Mouse (Mus musculus): Measurements from ENCODE around the gene Gm20517.

Gm20517 gene

DNA sequence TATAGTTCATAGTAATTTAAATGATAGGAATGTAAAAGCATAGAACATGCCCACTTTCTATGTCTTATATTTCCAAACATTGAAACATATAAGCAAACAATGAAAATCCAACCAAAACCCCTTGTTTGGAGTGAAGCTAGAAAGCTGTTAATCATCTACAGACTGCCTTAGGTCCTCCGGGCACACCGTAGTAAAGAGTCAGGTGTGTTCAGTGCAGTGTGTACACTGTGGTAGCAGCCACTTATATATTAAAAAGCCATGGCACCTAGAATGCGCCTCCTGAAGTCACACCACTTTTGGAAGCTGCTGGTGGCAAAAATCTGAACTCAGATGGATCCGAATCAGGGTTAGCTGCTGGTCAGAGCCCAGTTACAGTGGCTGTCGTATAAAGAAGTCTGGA is 66.8 kb downstream of the Gm20517 start:
- no peak for DNase-seq (ENCODE audit: low read depth)

DNA sequence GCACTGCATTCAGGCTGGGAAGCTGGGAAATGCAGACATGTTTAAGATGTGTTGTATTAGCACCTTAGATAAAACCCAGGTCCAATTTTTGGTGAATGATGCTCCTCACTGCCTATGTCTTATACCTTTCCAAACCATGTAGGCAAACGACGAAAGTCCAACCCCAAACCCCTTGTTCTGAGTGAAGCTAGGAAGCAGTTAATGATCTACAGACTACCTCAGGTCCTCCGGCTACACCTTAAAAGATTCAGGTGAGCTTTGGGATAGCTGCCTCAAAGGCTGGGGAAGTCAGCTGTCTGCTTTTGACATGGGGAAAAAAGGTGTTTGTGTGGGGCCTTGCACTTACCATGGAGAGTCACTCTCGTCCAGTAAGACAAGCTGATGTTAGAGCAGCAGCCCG is 67.3 kb downstream of the Gm20517 start:
- no peak for DNase-seq (ENCODE audit: low read depth)

DNA sequence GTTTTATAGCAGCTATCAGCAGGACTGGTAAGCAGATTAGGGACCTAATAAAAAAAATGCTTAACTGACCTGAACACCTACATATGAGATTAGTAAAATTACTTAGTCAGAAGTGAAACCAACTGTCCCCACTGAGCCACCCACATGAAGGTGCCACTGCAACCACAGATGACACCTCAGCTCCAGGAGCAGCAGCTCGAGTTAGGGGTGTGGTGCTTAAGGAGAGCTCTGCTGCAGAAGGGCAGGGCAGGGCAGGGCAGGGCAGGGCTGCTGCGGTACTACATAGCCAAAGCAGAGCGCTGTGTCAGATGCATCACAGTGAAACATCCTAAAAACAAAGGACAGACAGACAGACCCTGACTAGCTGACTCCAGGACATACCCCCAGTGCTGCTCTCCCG is 71.4 kb downstream of the Gm20517 start:
- DNase-seq (ENCODE audit: low read depth), result no peak

DNA sequence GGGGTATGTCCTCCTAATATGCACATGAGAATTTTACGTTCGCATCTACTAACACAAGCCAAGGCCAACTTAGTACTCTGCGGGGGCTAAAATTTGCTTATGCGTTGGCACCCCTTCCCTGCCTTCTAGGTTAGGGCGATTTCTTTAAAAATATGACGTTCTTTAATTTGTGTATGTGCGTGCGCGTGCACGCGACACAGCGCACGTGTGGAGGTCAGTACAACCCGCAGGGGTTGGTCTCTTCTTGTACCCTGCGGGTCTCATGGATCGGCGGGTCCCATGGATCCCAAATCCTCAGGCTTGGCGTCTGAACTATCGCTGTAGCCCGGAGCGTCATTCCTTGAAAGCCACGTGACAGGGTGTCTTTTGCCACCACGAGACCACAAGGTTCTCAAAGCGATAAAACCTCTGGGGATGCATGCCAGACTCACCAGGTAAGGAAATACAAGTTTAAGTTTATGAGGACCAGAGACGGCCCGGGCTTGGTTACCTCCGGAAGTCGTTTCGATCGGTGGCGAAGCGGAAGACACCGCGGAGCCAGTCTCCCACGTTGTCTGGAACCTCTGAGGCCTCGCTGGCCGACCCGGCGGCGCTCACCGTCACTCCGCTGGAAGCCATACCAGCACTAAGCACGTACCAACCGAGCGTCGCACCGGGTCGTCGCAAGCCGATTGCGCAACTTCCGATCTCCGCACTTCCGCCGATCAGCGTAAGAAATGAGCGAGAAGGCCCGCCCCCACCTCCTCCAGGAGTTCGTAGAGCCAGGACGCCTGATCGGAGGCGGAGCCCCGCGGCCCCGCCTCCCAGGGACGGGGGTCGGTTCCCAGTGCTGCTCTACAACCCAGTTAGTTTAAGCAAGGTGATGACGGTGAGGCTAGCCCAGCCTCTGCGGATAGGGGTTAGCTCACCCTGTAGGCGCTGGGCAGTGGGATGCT is 76.3 kb downstream of the Gm20517 start:
- peak; percentile 95 for DNase-seq (ENCODE audit: low read depth)

DNA sequence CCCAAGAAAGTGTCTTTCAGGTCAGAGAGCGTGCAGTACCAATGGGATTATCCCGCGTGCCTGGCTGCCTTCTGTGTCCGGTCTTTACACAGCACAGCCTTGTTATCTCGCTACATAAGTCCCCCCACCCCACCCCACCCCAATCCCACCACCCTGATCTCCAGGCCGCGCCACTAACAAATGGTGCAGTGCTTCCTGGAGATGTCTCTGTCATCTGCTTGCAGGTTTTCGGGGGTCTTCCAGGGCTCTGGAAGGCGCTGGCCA is 76.9 kb downstream of the Gm20517 start, which contains the start of gene Tomm6:
TSS of gene Tomm6 (minus strand) at position 43 of the 264 bp plus-strand sequence.
- no peak for DNase-seq (ENCODE audit: low read depth)

DNA sequence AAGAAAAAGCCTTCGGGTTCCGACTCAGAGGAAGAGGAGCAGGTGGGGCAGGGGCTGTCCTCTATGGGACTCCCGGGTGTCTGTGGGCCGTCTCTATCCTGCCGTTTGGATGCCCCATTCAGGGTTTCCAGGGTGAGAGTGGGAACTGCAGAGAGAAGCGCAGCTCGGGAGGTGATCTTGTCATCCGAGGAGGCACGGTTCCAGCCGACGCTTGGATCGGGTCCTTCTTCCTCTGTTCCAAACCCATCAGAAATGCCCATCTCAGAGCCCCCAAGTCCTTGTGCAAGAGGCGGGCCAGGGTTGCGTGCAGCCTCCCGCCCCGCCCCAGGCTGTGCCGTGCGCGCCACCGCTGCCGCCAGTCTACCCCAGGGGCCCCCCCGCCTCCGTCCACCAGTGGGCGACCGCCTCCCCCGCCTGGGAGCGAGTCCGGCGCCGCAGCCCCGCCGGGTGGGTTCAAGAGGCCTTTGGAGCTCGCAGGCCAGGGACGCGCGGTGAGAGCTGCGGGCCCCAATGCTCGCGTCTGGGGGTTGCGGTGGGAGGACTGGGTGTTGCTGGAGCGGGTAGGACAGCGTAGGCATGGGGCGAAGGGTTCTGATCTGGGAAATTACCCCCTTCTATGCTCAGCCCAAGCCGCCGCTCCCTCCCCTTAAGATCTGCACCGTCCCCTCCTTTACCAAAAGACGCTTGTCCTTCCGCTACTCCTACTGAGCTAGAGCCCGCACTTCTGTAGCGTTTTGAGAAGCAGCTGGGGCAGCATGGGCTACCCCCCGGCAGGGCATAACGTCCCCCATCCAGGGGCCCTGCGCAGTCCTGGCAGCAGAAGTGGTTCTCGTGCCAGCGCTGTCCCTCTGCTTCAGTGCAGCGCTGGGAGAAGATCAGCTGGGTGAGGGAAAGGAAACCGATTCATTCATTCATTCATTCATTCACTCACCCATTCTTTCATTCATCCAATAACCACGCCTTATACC is 77.5 kb downstream of the Gm20517 start, which contains the start of gene Frs3:
TSS of gene Frs3 (plus strand) at position 423 of the 968 bp plus-strand sequence.
- DNase-seq (ENCODE audit: low read depth), result no peak

DNA sequence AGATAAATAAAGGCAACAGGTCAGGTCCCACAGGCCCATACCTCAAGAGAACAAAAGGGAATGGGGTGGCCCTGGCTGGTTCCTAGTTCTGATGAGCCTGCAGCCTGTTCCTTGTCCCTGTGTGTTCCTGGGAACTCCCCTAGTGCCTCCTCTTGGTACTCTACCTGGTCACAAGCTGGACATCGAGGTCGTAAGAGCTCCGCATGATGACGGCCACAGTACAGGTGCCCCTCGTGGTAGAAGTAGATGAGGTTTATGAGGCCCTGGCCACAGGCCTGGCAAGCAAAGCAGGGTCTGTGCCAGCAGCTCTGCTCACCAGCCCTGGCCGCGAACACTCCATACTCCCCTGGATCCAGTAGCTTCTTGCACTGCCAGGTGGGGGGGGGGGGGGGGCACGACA is 78.5 kb downstream of the Gm20517 start:
- no peak for DNase-seq (ENCODE audit: low read depth)

DNA sequence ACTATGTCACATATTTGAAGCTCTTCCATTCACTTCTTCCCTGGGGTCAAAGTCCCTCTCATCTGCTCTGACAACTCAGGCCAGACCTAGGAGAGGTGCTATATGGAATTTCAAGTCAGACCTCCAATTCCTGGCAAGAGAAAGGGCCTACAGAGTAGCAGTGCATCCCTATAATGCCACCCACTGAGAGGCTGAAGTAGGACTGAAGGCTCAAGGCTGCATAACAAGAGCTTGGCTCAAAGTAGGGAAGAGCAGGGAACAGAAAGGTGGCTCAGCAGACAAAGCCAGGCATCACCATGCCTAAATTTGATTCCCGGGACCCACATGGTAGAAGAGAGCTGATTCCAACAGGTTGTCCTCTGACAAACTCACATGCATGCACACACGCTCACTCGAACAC is 80.3 kb downstream of the Gm20517 start:
- no peak for DNase-seq (ENCODE audit: low read depth)

DNA sequence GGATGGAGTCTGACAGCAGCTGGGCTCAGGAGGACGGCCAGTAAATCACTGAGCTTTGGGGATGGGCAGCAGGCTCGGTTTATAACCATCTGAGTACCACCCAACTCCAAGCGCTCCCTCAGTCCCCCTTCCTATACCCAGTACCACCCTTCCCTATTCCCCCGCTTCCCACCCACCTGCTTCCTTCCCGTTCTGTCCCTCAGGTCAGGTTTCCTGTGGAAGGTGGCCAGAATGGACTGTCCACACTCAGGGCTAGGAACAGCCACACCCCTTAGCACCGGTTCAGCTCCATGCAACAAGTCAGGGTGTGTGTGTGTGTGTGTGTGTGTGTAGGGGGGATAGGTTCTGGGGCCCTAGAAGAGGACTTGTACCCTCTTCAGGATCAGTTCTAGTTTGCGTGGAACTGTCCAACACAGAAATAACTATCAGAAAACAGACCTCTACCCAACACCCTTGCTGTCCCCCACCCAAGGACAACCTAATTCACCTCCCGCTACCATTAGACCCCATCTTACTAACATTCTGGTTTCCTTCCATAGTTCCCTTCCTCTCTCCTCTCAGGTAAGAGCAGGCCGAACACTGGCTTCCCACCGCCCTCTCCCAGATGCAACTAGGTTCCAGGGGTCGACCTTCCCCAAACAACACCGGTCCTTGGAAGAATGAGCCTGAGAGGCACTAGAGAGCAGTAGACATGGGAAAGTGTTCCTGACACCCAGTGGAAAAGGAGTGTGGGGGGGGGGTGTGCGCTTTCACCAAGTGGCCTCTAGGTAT is 82.5 kb downstream of the Gm20517 start:
- DNase-seq (ENCODE audit: low read depth), result no peak

DNA sequence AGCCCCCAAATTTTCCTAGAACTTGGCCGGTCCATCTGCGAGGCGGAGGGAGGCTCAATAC is 82.9 kb downstream of the Gm20517 start, which contains the start of gene Gm21981:
TSS of gene Gm21981 (minus strand) at position 14 of the 61 bp plus-strand sequence.
- DNase-seq (ENCODE audit: low read depth), result no peak

DNA sequence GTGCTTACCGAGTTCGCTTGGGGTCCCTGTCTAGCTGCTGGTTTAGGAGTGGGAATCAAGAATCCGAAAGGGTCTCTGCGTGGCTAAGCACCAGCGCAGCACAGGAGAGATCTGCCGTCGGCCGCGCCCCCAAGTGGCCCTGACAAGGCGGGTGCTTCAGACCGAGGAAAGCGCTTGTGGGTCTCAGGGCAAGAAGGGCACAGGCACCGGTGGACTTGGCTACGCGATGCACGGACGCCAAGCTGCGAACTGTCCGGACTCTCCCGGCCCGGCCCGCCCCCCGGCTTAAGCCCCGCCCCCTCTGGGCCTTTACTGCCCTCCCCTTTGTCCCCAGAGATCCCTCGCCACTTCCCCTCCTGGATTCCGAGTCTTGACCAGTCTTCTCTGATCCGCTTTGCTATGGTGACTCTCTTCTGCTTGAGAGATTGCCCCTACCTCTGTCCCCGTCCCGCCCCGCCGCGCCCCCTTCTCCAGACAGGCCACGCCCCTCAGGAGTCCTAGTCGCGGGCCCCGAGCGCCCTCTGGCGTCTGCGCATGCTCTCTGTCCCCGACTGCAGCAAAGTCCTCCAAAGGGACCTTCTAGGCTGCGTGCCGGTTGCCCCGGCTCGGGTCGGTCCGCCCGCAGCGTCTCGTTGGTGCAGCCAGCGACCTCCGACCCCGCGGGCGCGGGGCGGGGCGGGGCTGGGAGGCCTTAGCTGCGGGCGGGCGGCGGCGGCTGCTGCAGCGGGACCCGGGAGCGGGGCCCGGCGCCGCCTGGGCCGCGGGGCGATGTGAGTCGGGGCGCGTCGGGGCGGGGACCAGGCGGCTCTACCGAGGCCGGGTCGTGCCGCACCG is 83.3 kb downstream of the Gm20517 start, which contains the start of gene Prickle4:
TSS of gene Prickle4 (minus strand) at position 234 of the 834 bp plus-strand sequence.
- peak; percentile 85 for DNase-seq (ENCODE audit: low read depth)

DNA sequence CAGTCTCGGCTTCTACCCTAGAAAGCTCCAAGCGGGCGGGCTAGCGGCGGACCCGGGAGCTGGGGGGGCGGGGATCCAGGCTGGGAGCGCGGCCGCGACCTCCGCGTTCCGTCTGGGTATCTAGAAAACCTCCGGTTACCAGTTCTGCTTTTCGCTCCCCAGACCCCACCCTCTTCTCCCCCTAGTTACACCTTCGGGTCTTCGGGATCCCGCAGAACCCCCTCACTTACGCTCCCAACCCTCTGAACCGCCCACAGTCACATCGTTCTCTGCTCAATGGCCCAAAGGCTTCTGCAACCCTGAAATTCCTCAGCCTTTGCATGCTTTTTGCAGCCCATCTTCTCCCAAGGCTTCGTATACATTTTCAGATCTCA is 83.9 kb downstream of the Gm20517 start:
- DNase-seq (ENCODE audit: low read depth), result no peak

DNA sequence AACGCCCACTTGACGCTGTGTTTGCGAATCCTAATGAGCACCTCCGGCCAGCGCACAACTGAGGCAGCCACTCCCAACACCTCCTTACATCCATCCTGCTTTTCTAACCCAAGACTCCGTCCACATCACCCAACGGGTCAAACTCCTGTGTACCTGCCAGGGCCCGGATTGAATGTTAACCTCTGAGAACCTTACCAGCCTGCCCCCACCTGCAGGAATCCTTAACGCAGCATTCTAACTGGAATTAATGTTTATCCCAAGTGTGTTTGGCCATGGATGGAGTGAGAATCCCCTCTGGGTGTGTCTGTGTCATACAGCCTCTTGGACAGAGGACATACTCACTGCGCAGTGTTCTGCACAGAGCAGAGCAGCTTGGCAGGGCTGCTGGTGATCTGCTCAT is 86.8 kb downstream of the Gm20517 start:
- DNase-seq (ENCODE audit: low read depth), result no peak

DNA sequence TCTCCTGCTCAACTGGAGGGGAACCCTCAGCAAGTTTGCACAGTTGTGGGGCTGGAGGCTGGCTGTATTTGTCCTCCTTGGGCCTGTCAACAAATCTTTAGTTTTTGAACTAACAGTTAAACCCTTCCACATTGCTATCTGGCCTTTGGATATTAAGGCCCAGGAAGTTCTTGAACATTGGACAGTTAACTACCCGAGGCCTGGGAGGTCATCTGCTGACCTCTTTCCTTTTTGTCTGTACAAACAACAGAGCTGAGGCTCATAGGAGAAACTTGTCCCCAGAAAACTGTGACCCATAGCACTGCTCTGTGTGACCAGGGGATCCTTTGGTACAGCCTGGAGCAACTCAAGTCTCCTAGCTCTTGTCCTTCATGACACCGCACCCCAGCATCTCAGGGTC is 87.7 kb downstream of the Gm20517 start:
- DNase-seq (ENCODE audit: low read depth), result no peak

DNA sequence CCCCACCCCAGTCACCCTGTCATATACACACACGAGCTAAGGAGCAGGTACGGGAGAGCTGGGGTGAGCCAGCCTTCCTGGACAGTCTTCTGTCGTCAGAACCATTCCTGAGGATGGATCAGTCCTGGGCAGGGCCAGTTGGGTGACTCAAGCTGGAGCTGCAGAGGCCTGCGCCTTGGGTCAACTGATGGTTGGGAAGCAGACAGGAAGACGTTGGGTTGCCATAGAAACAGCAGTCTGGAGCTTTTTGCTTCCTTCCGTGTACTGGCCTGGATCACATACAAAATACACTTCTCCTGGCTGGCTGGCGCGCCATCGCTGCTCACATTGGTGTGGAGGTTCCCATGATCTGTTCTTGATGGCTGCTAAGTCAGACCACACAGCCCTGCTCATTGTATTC is 90.4 kb downstream of the Gm20517 start:
- DNase-seq (ENCODE audit: low read depth), result no peak

DNA sequence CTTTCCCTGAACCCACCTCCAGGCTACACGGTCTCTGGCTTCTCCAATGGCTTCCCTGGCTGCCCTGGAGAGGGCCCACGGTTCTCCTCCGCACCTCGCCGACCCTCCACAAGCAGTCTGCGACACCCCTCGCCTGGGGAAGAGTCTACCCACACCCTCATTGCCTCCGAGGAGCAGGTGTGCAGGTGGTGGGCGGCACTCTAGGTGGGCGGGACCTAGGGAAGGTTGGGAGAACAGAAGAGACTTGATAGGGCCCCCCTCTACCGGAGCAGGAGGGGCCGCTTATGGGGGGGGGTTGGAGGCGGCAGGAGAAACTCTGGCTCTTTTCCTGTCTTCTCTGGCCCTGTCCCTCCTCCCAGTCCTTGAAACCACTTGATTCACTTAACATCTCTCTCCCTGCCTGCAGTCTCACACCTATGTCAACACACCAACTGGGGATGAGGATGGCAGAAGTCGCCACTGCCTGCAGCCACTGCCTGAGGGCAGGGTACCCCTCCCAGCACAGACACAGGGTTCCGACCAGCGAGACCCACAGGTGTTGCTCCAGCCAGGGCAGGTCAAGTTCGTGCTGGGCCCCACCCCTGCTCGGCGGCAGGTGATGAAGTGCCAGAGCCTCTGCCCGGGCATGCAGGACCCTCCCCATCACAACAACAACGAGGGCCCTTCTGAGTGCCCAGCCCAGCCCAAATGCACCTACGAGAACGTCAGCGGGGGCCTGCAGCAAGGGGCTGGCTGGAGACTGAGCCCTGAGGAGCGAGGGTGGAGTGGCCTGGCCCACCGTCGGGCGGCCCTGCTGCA is 91.4 kb downstream of the Gm20517 start:
- no peak for DNase-seq (ENCODE audit: low read depth)

DNA sequence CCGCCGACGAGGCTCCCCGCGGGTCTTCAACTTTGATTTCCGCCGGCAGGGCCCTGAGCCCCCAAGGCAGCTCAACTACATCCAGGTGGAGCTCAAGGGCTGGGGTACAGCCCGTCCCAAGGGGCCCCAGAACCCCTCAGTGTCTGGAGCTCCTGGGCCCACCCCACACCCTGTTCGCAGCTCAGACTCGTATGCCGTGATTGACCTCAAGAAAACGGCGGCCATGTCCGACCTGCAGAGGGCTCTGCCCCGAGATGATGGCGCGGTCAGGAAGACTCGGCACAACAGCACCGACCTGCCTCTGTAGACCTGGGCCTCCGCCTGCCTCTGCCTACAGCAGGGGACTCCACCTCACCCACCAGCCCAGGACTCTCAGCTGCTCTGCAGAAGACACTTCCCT is 92.2 kb downstream of the Gm20517 start:
- no peak for DNase-seq (ENCODE audit: low read depth)

DNA sequence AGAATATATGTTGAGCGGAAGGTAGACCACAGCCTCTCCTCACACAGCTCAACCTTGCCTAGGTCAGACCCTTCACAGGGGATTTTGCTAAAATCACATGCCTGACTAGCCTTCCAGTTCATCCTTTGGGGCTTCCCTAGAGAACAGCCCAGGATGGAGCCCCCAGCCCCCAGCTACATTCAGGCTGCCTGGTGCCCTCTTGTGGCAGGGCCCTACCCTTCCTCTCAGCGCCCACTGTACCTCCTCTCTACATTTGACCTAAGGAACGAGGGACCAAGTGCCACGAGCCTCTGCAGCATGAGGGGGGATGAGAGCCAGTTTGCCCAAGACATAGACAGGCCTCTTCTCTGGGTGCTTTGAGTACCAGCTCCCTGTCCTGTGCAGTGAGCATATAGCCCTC is 93.3 kb downstream of the Gm20517 start:
- no peak for DNase-seq (ENCODE audit: low read depth)

DNA sequence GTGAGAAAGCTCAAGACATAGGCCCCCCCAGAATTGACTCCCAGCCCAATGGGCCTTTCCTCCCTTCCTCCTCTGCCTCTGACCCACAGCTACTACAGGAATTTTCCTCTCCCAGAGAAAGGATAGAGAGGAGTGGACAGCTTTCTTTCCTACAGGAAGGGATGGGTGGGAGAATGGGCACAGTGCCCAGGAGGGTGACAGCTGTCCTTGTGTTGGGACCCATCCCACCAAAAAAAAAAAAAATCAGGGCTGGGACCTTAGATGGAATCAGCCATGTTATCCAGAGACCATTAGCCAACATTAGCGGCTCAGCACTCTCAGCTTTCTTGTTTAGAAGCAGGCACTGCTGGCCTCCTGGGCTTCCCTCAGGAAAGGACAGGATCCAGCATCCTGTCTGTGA is 94.8 kb downstream of the Gm20517 start:
- DNase-seq (ENCODE audit: low read depth), result no peak

DNA sequence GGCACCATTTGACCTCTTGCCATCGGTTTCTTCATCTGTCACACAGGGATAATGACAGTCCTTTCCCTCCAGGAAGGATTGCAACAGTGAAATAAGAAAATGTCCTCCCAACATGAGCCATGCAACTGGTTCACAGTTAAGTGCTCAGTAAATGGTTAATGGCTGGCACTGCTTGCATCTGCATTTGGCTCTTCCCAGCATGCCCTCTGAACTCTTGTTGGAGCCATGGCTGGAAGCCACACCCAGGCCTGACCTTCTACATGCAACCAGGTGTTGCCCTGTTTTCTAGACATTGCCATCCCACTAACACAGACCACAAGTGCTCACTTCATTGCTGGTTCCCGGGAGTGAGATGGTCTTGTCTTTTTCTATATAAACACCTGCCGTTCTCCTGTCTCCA is 96.6 kb downstream of the Gm20517 start:
- no peak for DNase-seq (ENCODE audit: low read depth)

DNA sequence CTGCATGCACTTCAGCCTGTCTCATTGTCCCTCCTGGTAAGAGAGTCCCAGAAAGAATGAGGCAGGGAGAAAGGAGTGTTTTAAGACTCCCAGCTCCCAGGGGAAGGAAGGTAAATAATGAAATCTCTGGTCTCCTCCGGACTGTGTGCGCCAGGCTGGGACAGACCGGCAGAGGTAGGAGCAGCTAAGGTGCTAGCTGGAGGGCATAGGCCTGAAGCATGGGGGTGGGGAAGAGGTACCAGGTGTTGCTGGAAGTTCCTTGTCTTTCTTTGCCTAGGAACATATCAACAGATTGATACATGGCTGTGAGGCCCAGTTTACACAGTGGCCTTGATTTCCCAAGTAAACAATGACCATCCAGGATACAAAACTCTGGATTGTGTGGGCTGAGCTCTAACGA is 97.6 kb downstream of the Gm20517 start:
- no peak for DNase-seq (ENCODE audit: low read depth)

Measured in c-Kit-positive CD71-positive TER-119-negative erythroid progenitor cells, embryonic 14.5 days (primary cell).